Mouse (Mus musculus) spleen, embryonic (tissue): ENCODE results near the gene Il10.

Experiments
- CTCF ChIA-PET: fragments of 350-600 bp; sonication (Branson Sonifier 250); formaldehyde crosslinking; loops from one replicate; lab custom pipeline; 2022; lab: Charles Lee

The Il10 gene

GRCm38 (mm10) chr1:131048121-131048863, 28.6 kb downstream of the Il10 start:
- CTCF ChIA-PET: no interaction called here

- CTCF ChIA-PET: no interaction called here
Observed at GRCm38 (mm10) chr1:131048946-131049345, 29.3 kb downstream of the Il10 start.

- CTCF ChIA-PET: no interaction called here
Observed at GRCm38 (mm10) chr1:131049361-131049806, 29.7 kb downstream of the Il10 start.

- CTCF ChIA-PET: no interaction called here
Observed at GRCm38 (mm10) chr1:131050011-131050410, 30.4 kb downstream of the Il10 start.

GRCm38 (mm10) chr1:131050617-131051016, 31.0 kb downstream of the Il10 start:
- CTCF ChIA-PET: interaction anchor here (0.6 kb wide), 1 partner anchor 104 kb away, joined by 7 read pairs; no protein-coding TSS in a partner anchor

- CTCF ChIA-PET: interaction anchor here (0.6 kb wide), 1 partner anchor 104 kb away, joined by 7 read pairs; no protein-coding TSS in a partner anchor
Observed at GRCm38 (mm10) chr1:131051073-131051472, 31.4 kb downstream of the Il10 start.

- CTCF ChIA-PET: no interaction called here
Observed at GRCm38 (mm10) chr1:131053239-131053638, 33.6 kb downstream of the Il10 start.

GRCm38 (mm10) chr1:131053656-131054055, 34.0 kb downstream of the Il10 start:
- CTCF ChIA-PET: no interaction called here

- CTCF ChIA-PET: no interaction called here
Observed at GRCm38 (mm10) chr1:131054251-131054650, 34.6 kb downstream of the Il10 start.

GRCm38 (mm10) chr1:131058431-131058830, 38.8 kb downstream of the Il10 start:
- CTCF ChIA-PET: interaction anchor here (0.6 to 0.7 kb wide), 4 partner anchors 19 to 1259 kb away, joined by 3 to 4 read pairs (median 3); no protein-coding TSS in a partner anchor

- CTCF ChIA-PET: interaction anchor here (0.5 to 1.1 kb wide), 3 partner anchors 24 to 242 kb away, joined by 3 to 8 read pairs (median 4); no protein-coding TSS in a partner anchor
Observed at GRCm38 (mm10) chr1:131059411-131059810, 39.8 kb downstream of the Il10 start.

GRCm38 (mm10) chr1:131059841-131060240, 40.2 kb downstream of the Il10 start:
- CTCF ChIA-PET: interaction anchor here (0.5 to 1.1 kb wide), 5 partner anchors 20 to 212 kb away, joined by 3 to 13 read pairs (median 4); no protein-coding TSS in a partner anchor

GRCm38 (mm10) chr1:131060290-131061253, 40.9 kb downstream of the Il10 start:
- CTCF ChIA-PET: interaction anchor here (0.6 to 1.1 kb wide), 5 partner anchors 20 to 404 kb away, joined by 3 to 13 read pairs (median 9); no protein-coding TSS in a partner anchor

- CTCF ChIA-PET: no interaction called here
Observed at GRCm38 (mm10) chr1:131061740-131062254, 42.2 kb downstream of the Il10 start.

- CTCF ChIA-PET: interaction anchor here (0.8 kb wide), 1 partner anchor 1104 kb away, joined by 3 read pairs; no protein-coding TSS in a partner anchor
Observed at GRCm38 (mm10) chr1:131062821-131063220, 43.2 kb downstream of the Il10 start.

GRCm38 (mm10) chr1:131064202-131064601, 44.6 kb downstream of the Il10 start:
- CTCF ChIA-PET: interaction anchor here (0.5 to 0.6 kb wide), 2 partner anchors 22 to 266 kb away, joined by 4 to 9 read pairs; no protein-coding TSS in a partner anchor

GRCm38 (mm10) chr1:131068011-131068727, 48.5 kb downstream of the Il10 start:
- CTCF ChIA-PET: no interaction called here

GRCm38 (mm10) chr1:131069010-131069409, 49.4 kb downstream of the Il10 start:
- CTCF ChIA-PET: interaction anchor here (0.5 kb wide), 1 partner anchor 91 kb away, joined by 7 read pairs; no protein-coding TSS in a partner anchor

- CTCF ChIA-PET: no interaction called here
Observed at GRCm38 (mm10) chr1:131072376-131072990, 52.8 kb downstream of the Il10 start.

GRCm38 (mm10) chr1:131074524-131074938, 54.9 kb downstream of the Il10 start:
- CTCF ChIA-PET: interaction anchor here (0.6 kb wide), 1 partner anchor 148 kb away, joined by 3 read pairs; no protein-coding TSS in a partner anchor
